Mouse (Mus musculus): ENCODE measurements around the gene Grn.

DNA sequence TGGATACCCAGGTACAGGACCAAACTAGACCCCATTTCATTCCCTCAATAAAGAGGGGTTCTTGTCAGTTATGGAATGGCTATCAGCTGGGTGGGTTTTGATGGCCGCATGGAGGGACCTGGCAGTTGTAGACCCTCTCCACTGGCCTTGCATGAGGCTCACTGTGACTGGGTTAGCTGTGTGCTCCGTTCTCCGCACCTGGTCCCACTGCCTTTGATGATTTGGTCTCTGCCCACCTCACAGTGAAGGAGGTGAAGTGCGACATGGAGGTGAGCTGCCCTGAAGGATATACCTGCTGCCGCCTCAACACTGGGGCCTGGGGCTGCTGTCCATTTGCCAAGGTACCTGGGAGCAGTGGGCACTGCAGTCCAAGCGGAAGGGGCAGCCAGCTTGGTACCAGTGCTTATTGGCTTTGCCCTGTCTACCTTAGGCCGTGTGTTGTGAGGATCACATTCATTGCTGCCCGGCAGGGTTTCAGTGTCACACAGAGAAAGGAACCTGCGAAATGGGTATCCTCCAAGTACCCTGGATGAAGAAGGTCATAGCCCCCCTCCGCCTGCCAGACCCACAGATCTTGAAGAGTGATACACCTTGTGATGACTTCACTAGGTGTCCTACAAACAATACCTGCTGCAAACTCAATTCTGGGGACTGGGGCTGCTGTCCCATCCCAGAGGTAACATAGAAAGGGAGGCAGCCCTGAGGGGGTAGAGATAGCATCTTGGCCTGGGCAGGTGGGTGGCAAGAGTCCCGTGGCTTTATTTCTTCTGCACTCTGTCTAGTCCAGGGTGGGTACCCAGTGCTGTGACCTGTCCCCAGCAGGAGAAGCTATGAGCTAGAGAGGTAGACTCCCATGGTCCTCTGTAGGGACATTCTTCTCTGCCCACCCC is 4.9 kb downstream of the Grn start:
- no peak for TF ChIP-seq CTCF (IDR thresholded peaks at IDR 0.05; ENCODE audit: control insufficient read depth, insufficient read depth, insufficient replicate concordance, low read depth, low read length)
- TF ChIP-seq POLR2A (IDR thresholded peaks at IDR 0.05; ENCODE audit: control insufficient read depth, low read depth, low read length) = no peak
